ENCODE assay signal across 9 mouse cellular contexts in the genomic region with DNA sequence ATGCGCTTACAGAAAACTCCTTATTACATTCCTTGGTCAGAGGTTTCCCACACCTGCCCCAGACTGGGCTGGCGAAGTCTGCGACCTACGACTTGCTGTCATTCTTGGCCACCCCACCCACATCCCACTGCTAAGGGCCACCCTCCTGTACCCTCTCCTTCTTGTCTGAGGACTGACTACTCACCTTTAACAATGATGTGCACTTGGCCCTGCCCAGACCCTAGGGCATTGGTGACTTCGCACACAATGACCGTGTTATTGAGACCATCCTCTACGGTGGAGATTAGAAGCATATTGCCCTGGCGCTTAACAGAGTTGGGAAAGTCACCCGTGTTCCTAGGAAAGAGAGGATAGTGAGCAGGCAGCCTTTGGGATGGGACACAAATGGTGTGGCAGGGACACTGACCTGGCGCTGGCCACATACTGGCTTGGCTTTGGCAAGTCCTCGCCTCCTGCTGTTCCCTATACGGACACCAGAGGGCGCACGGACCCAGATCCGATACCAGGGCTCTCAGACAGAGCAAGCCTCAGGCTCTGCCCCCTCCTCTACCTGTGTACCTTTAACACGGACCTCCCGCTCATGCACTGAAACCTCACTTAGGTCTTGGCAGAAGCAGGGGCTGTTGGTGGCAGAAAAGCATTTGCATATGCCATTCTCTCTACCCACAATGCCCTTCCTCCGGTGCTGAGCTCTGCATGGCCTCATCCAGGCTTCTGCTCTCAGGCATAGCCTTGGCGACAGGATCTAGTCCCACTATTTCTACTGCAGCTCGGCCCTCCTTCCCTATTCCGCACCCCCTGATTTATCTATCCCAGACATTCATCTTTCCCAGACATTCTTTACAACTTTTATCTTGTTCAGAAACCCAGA. TPM values are rescaled to one million over a fixed set of nuclear protein-coding genes. Genes with fewer than 3 reads are reported as not detected.
DNase-seq lines count a peak whose midpoint lies in the region; ATAC-seq and TF ChIP-seq lines count a peak whose summit lies in the region.
"Had no signal": no experiment of that assay in that cellular context is flagged by ENCODE, and none has a peak within 500 bp of the region (broad histone marks: within the 10 kb centered on the region; RNA-seq: fewer than 3 reads in every experiment).

No protein-coding gene starts in this region.

- H3K4me3 ChIP-seq in bone marrow macrophage, adult 2 months (ENCODE audit: insufficient read depth, low read length), result no peak overlapping the region
- H3K4me3 ChIP-seq in heart, embryonic 16.5 days (ENCODE audit: low read length), result no peak overlapping the region
- no peak overlapping the region for H3K4me3 ChIP-seq in liver, embryonic 14.5 days (ENCODE audit: insufficient read depth in 1 of 2, low read depth in 2 of 2, low read length in 2 of 2)
- H3K4me3 ChIP-seq in neural tube, embryonic 13.5 days, result no peak overlapping the region
- H3K4me3 ChIP-seq: erythroblast, embryonic 14.5 days had no signal

- TF ChIP-seq POLR2A in bone marrow macrophage, adult 2 months (IDR thresholded peaks at IDR 0.05; ENCODE audit: borderline replicate concordance, low read depth, low read length), result no peak

- ATAC-seq in erythroblast, adult 5-6 weeks (replicated peaks; ENCODE audit: low FRiP score, poor library complexity, severe bottlenecking), result peak; percentile 67; the same call in 1 of the 2 replicates
- ATAC-seq in heart, embryonic 16.5 days (replicated peaks; ENCODE audit: extremely low read depth, insufficient read depth, low FRiP score), result peak; percentile 39; the same call in 1 of the 2 replicates
- ATAC-seq in liver, embryonic 14.5 days (ENCODE audit: insufficient read depth), result 0 out of 2 replicates have a peak, but pooled peaks have one; percentile 26
- peak; percentile 80 for ATAC-seq in neural tube, embryonic 13.5 days (ENCODE audit: low read depth)

- no peak overlapping the region for H3K9ac ChIP-seq in heart, embryonic 16.5 days (ENCODE audit: low read length)
- H3K9ac ChIP-seq in liver, embryonic 14.5 days (replicated peaks), result no peak overlapping the region
- H3K9ac ChIP-seq in neural tube, embryonic 13.5 days, result no peak overlapping the region

- DNase-seq in CD4-positive, CD25-positive, alpha-beta regulatory T cell, adult 2 months (ENCODE audit: low read depth, low spot score), result peak; percentile 89
- peak; percentile 85 for DNase-seq in kidney, postnatal 14 days
- DNase-seq in liver, embryonic 14.5 days (ENCODE audit: low read depth in 3 of 3, low spot score in 3 of 3), result no peak
- DNase-seq in testis, postnatal 10 days (ENCODE audit: low spot score), result peak; percentile 91

- H3K4me2 ChIP-seq in heart, embryonic 16.5 days (ENCODE audit: low read depth, low read length), result no peak overlapping the region
- H3K4me2 ChIP-seq in liver, embryonic 14.5 days (ENCODE audit: low read depth), result no peak overlapping the region
- no peak overlapping the region for H3K4me2 ChIP-seq in neural tube, embryonic 13.5 days

- no peak for TF ChIP-seq EP300 in liver, embryonic 14.5 days (IDR thresholded peaks at IDR 0.05; ENCODE audit: low read depth)

- WGBS in heart, embryonic 16.5 days, result 50% methylated on average over 21 of the region's 21 CpGs
- WGBS in liver, embryonic 14.5 days (ENCODE audit: insufficient replicate concordance), result 42% methylated on average over 21 of the region's 21 CpGs
- 48% methylated on average over 21 of the region's 21 CpGs for WGBS in neural tube, embryonic 13.5 days

- H3K4me1 ChIP-seq in bone marrow macrophage, adult 2 months (ENCODE audit: control insufficient read depth, insufficient read depth, low read length), result peaks cover 2% of the 10 kb centered on the region; the same call in 1 of the 2 replicates
- H3K4me1 ChIP-seq in heart, embryonic 16.5 days (ENCODE audit: control insufficient read depth, insufficient read depth, low read length), result no peaks in the 10 kb centered on the region
- no peaks in the 10 kb centered on the region for H3K4me1 ChIP-seq in liver, embryonic 14.5 days (replicated peaks; ENCODE audit: control insufficient read depth in 2 of 2, insufficient read depth in 2 of 2, low read length in 1 of 2)
- no peaks in the 10 kb centered on the region for H3K4me1 ChIP-seq in neural tube, embryonic 13.5 days (replicated peaks)

- no peaks in the 10 kb centered on the region for H3K9me3 ChIP-seq in heart, embryonic 16.5 days (replicated peaks; ENCODE audit: control insufficient read depth, low read length)
- H3K9me3 ChIP-seq in liver, embryonic 14.5 days (ENCODE audit: control insufficient read depth, low read length), result no peaks in the 10 kb centered on the region
- H3K9me3 ChIP-seq in neural tube, embryonic 13.5 days, result peaks cover 5% of the 10 kb centered on the region; the same call in 1 of the 2 replicates

- no peaks in the 10 kb centered on the region for H3K27me3 ChIP-seq in heart, embryonic 16.5 days (ENCODE audit: control insufficient read depth, insufficient read depth, low read length)
- H3K27me3 ChIP-seq in liver, embryonic 14.5 days (ENCODE audit: control insufficient read depth, insufficient read depth, low read length), result no peaks in the 10 kb centered on the region
- no peaks in the 10 kb centered on the region for H3K27me3 ChIP-seq in neural tube, embryonic 13.5 days

- peaks cover 47% of the 10 kb centered on the region for H3K36me3 ChIP-seq in heart, embryonic 16.5 days (ENCODE audit: control insufficient read depth, insufficient read depth)
- H3K36me3 ChIP-seq in liver, embryonic 14.5 days (replicated peaks; ENCODE audit: control insufficient read depth, insufficient read depth, low read depth), result no peaks in the 10 kb centered on the region
- peaks cover 35% of the 10 kb centered on the region for H3K36me3 ChIP-seq in neural tube, embryonic 13.5 days

- H3K27ac ChIP-seq in bone marrow macrophage, adult 2 months (ENCODE audit: insufficient read depth, low read depth, low read length), result no peak overlapping the region
- no peak overlapping the region for H3K27ac ChIP-seq in heart, embryonic 16.5 days (ENCODE audit: low read length)
- no peak overlapping the region for H3K27ac ChIP-seq in liver, embryonic 14.5 days
- no peak overlapping the region for H3K27ac ChIP-seq in neural tube, embryonic 13.5 days (replicated peaks)

- peak; percentile 67 for TF ChIP-seq CTCF in bone marrow macrophage, adult 2 months (IDR thresholded peaks at IDR 0.05; ENCODE audit: low read depth, low read length)
- TF ChIP-seq CTCF in liver, embryonic 14.5 days (IDR thresholded peaks at IDR 0.05; ENCODE audit: low read depth), result peak; percentile 95

RNA-seq across cellular contexts. Expression of gene Pvr, which starts 10.3 kb away (rescaled TPM):
- 13.0 and 16.9 TPM in 2 replicates for polyA plus RNA-seq in bone marrow macrophage, adult 2 months (2012; ENCODE audit: insufficient read depth, insufficient read length, missing spikeins)
- total RNA-seq in erythroblast, adult 5-6 weeks (2015; ENCODE audit: low replicate concordance), result 0.42 TPM in 1 of 2 replicates, not detected in the other
- 1.9 TPM in 1 of 2 replicates, not detected in the other for total RNA-seq in erythroblast, adult 5-6 weeks (2017; ENCODE audit: low replicate concordance)
- 17.6 and 19.0 TPM in 2 replicates for polyA plus RNA-seq in heart, embryonic 16.5 days (2015; fragmentation: Nextera tagmentation; extraction: Ambion mirVana)
- polyA plus RNA-seq in liver, embryonic 14.5 days (2012; rRNA removed), result 2.3 and 2.6 TPM in 2 replicates
- polyA plus RNA-seq in liver, embryonic 14.5 days (2014; fragmentation: Nextera tagmentation; extraction: Ambion mirVana), result 0.95 and 1.8 TPM in 2 replicates
- polyA plus RNA-seq in neural tube, embryonic 13.5 days (2015; fragmentation: Nextera tagmentation; extraction: Ambion mirVana), result 8.9 and 10.3 TPM in 2 replicates

RNA-seq across cellular contexts. Expression of gene Ceacam19, which starts 22.9 kb away (rescaled TPM):
- polyA plus RNA-seq in bone marrow macrophage, adult 2 months (2012; ENCODE audit: insufficient read depth, insufficient read length, missing spikeins), result 8.1 and 8.5 TPM in 2 replicates
- not detected in 2 replicates for total RNA-seq in erythroblast, adult 5-6 weeks (2015; ENCODE audit: low replicate concordance)
- 0.28 TPM in 1 of 2 replicates, not detected in the other for total RNA-seq in erythroblast, adult 5-6 weeks (2017; ENCODE audit: low replicate concordance)
- 0.04 TPM in 1 of 2 replicates, not detected in the other for polyA plus RNA-seq in heart, embryonic 16.5 days (2015; fragmentation: Nextera tagmentation; extraction: Ambion mirVana)
- 0.01 TPM in 1 of 2 replicates, not detected in the other for polyA plus RNA-seq in liver, embryonic 14.5 days (2012; rRNA removed)
- polyA plus RNA-seq in liver, embryonic 14.5 days (2014; fragmentation: Nextera tagmentation; extraction: Ambion mirVana), result not detected in 2 replicates
- not detected in 2 replicates for polyA plus RNA-seq in neural tube, embryonic 13.5 days (2015; fragmentation: Nextera tagmentation; extraction: Ambion mirVana)
- polyA plus RNA-seq: erythroblast, embryonic 14.5 days had no signal

RNA-seq across cellular contexts. Expression of gene Igsf23, which starts 39.9 kb away (rescaled TPM):
- not detected in 2 replicates for polyA plus RNA-seq in bone marrow macrophage, adult 2 months (2012; ENCODE audit: insufficient read depth, insufficient read length, missing spikeins)
- not detected in 2 replicates for total RNA-seq in erythroblast, adult 5-6 weeks (2015; ENCODE audit: low replicate concordance)
- total RNA-seq in erythroblast, adult 5-6 weeks (2017; ENCODE audit: low replicate concordance), result not detected in 2 replicates
- 1.8 and 2.2 TPM in 2 replicates for polyA plus RNA-seq in heart, embryonic 16.5 days (2015; fragmentation: Nextera tagmentation; extraction: Ambion mirVana)
- polyA plus RNA-seq in liver, embryonic 14.5 days (2012; rRNA removed), result 0.15 and 0.24 TPM in 2 replicates
- polyA plus RNA-seq in liver, embryonic 14.5 days (2014; fragmentation: Nextera tagmentation; extraction: Ambion mirVana), result 0.11 TPM in 1 of 2 replicates, not detected in the other
- not detected in 2 replicates for polyA plus RNA-seq in neural tube, embryonic 13.5 days (2015; fragmentation: Nextera tagmentation; extraction: Ambion mirVana)
- polyA plus RNA-seq: erythroblast, embryonic 14.5 days had no signal

RNA-seq across cellular contexts. Expression of gene Ceacam16, which starts 49.6 kb away (rescaled TPM):
- polyA plus RNA-seq in bone marrow macrophage, adult 2 months (2012; ENCODE audit: insufficient read depth, insufficient read length, missing spikeins), result 1.6 and 3.5 TPM in 2 replicates
- 0.38 TPM in 1 of 2 replicates, not detected in the other for total RNA-seq in erythroblast, adult 5-6 weeks (2015; ENCODE audit: low replicate concordance)
- not detected in 2 replicates for total RNA-seq in erythroblast, adult 5-6 weeks (2017; ENCODE audit: low replicate concordance)
- polyA plus RNA-seq in heart, embryonic 16.5 days (2015; fragmentation: Nextera tagmentation; extraction: Ambion mirVana), result not detected in 2 replicates
- polyA plus RNA-seq in liver, embryonic 14.5 days (2012; rRNA removed), result 0.04 TPM in 1 of 2 replicates, not detected in the other
- 0.08 TPM in 1 of 2 replicates, not detected in the other for polyA plus RNA-seq in liver, embryonic 14.5 days (2014; fragmentation: Nextera tagmentation; extraction: Ambion mirVana)
- polyA plus RNA-seq in neural tube, embryonic 13.5 days (2015; fragmentation: Nextera tagmentation; extraction: Ambion mirVana), result 0.36 and 0.48 TPM in 2 replicates
- polyA plus RNA-seq: erythroblast, embryonic 14.5 days had no signal

RNA-seq across cellular contexts. Expression of gene Ceacam20, which starts 54.6 kb away (rescaled TPM):
- polyA plus RNA-seq in bone marrow macrophage, adult 2 months (2012; ENCODE audit: insufficient read depth, insufficient read length, missing spikeins), result not detected in 2 replicates
- total RNA-seq in erythroblast, adult 5-6 weeks (2015; ENCODE audit: low replicate concordance), result not detected in 2 replicates
- total RNA-seq in erythroblast, adult 5-6 weeks (2017; ENCODE audit: low replicate concordance), result not detected in 2 replicates
- 0.11 TPM in 1 of 2 replicates, not detected in the other for polyA plus RNA-seq in heart, embryonic 16.5 days (2015; fragmentation: Nextera tagmentation; extraction: Ambion mirVana)
- polyA plus RNA-seq in liver, embryonic 14.5 days (2012; rRNA removed), result not detected in 2 replicates
- polyA plus RNA-seq in liver, embryonic 14.5 days (2014; fragmentation: Nextera tagmentation; extraction: Ambion mirVana), result not detected in 2 replicates
- not detected in 2 replicates for polyA plus RNA-seq in neural tube, embryonic 13.5 days (2015; fragmentation: Nextera tagmentation; extraction: Ambion mirVana)
- polyA plus RNA-seq: erythroblast, embryonic 14.5 days had no signal

Comparison
In these comparisons a context has a peak if more than half of its experiments do, and no peak if none do; other contexts are left out.
1. DNase-seq: peak in CD4-positive, CD25-positive, alpha-beta regulatory T cell, adult 2 months (single experiment), kidney, postnatal 14 days (single experiment) and testis, postnatal 10 days (single experiment); none in liver, embryonic 14.5 days (0 of 3).
2. ATAC-seq: peak in every context shown above with its lines; median percentile 80 in neural tube, embryonic 13.5 days; 67 in erythroblast, adult 5-6 weeks; 39 in heart, embryonic 16.5 days; 26 in liver, embryonic 14.5 days.